Mouse (Mus musculus): Measurements from ENCODE around the gene Rasl11b. TPM values are rescaled to one million over a fixed set of nuclear protein-coding genes. Genes with fewer than 3 reads are reported as not detected.

Rasl11b gene
- total RNA-seq, 2 experiments from 2014 or later: 11.7 to 15.1 TPM

DNA sequence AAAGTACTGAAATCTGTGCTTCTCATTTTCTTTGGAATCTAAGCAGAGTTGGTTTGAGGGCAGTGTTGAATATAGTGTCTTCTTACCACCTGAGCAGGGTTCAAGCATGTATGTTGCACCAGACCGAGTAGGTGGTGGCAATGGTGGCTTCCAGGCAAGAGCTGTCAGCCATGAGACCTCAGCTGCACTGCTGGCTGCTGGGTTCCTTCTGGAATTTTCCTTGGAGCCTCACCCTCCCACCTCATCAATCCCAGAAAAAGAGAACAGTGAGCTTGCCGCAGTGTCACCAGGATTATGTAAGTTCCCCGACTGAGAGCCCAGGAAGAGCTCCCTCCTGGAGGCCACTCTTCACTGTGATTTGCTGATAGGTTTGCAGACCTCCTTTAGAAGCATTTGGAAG, 12.1 kb downstream of the Rasl11b start:
- DNase-seq (ENCODE audit: low spot score in 2 of 2): no peak

DNA sequence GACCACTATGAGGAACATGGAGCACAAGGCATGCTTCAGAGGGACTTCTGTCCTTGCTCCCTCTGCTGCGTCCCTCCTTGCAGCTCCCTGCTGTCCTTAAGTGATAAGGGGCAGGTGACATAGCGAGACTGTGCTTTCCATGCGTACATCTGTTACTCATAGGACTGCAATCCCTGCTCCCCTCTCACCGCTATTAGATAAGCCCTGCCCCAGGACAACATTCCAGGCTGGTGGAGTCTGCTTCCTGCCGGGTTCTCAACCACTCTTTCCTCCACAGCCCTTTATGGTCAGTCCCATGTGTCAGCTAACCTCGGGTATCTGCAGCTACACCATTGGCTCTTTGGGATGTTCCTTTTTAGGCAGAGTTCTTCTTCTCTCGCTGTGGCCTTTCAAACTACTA, 13.4 kb downstream of the Rasl11b start:
- no peak for DNase-seq (ENCODE audit: low spot score in 2 of 2)

DNA sequence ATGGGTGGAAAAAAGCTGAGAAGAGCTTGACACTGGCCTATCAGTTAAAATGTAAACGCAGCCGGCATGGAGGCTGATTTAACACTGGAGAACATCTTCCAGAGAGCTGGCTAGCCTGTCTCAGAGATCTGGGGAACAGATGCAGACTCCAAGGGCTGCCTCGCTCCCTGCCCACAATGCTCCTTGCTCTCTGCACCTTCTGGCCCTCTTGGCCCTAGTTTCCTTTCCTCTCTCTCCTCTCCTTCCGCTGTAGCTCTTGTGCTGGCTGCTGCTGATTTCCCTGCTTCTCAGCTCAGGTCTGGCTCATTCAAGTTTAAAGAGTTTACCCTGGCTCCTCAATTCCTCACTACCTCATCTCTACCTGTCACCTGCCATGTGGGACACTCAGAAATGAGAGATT, 14.6 kb downstream of the Rasl11b start:
- DNase-seq (ENCODE audit: low spot score in 2 of 2): no peak

DNA sequence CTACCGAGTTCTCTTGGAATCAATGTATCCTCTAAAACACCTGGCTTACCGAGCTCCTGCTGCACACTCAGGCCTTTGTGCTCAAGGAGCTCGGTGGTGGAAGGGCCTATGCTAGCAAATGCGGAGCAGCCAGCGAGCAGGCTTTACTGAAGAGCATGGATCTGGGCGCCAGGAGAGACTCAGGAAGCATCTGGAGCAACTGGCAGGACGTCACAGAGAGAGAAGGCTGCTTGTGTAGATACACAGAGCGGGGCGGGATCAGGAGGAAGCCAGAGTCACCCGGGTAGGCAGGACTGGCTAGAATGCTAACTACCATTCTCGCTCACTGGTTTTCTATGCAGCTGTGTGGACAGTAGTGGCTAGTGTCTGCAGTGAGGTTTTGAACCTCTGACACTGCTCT, 16.3 kb downstream of the Rasl11b start:
- DNase-seq (ENCODE audit: low spot score in 2 of 2): no peak

DNA sequence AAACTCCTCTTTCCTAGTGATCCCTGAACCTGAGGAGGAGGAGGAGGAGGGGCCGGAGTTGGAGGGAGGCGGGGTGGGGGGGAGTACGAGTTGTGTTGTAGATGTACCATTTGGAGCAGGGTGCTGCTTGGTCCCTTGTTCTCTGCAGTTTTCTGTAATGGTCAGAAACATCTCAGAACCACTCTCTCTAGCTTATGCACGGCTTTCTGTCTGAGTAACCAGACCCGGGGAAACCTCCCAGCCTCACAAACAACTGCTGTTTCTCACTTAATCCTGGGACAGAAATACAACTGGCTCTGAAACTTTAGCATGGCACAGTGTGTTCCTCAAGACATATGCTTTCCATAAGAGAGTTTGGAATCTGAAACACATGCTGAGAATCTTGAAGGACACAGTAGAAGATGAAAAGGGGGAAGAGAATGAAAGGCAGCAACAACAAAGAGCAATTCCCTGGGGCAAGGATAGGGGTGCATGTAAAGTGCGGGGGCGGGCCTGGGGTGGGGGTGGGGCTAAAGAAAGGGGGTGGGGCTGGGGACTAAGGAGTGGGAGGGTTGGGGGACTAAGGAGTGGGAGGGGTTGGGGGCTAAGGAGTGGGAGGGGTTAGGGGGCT, 19.5 kb downstream of the Rasl11b start:
- DNase-seq (ENCODE audit: low spot score in 2 of 2): no peak

DNA sequence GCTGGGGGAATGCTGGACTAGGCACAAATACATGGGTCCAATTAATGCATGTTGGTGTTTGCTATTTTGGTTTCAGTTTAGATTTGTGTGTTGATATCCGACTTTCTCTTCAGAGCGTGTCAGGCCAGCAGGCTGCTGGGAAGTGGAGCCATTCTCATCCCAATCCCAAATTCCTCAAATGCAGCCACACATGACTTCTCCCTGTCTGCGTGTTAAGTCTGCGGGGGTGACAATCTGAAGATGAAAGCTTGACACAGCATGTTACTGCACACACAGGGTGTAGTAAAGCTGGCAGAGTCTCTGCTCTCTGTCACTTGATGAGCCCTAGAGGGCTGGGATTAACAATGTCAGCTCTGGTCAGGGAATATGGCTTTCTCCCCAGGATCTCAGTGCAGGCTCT, 20.0 kb downstream of the Rasl11b start:
- DNase-seq (ENCODE audit: low spot score in 2 of 2): no peak

DNA sequence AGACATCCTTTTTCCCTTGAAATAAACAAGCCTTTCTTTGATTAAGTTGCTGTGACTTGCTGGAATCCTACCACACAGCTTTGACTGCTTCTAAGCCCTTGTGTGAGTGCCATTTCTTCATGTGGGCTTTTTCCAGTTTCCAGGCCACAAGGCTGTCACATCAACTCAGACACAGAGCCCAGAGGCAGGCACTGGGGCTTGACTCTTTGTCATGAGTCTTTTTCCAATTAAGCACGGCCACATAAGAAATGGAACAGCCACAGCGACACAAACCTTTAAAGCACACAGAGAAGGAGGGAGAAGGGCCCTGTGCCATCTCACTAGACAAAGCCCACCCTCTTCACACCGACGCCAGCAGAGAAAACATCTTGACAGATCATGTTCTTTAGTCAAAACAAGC, 23.4 kb downstream of the Rasl11b start:
- no peak for DNase-seq (ENCODE audit: low spot score in 2 of 2)

DNA sequence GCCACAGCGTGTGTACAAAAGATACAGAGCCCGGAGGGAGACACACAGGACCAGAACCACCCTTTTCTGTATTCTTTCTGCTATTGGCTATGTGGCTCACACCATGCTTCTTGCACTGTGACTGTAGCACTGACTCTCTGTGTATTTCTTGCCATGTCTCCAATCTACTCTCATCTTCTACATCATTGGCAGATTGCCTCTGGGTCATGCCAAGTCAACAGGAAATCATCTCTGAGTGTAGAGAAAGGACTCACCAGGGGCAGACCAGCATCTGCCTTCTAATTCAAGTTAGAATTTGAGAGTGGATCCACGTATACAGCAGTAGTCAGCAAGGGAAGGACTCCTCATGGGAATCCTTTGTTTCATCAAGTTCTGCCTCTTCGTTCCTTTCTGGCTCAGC, 27.5 kb downstream of the Rasl11b start:
- DNase-seq (ENCODE audit: low spot score in 2 of 2): no peak

DNA sequence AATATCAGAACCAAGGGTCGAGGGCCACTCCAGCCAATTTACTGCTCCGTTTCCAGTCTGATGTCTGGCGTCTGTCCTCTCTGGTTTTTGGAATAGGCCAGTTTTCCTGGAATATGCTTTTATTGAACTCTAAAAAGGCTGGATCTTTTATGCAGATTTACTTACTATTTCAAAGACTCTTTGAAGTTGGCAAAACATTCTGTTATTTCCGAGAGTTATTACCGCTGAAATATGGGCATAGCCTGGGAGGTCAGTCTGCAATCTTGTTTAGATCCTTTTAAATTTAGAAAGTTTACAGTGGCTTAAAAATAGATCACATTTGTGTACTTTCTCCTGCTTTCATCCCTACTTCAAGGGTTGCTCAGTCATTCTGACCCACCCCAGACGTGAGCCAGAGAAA, 29.4 kb downstream of the Rasl11b start:
- no peak for DNase-seq (ENCODE audit: low spot score in 2 of 2)

DNA sequence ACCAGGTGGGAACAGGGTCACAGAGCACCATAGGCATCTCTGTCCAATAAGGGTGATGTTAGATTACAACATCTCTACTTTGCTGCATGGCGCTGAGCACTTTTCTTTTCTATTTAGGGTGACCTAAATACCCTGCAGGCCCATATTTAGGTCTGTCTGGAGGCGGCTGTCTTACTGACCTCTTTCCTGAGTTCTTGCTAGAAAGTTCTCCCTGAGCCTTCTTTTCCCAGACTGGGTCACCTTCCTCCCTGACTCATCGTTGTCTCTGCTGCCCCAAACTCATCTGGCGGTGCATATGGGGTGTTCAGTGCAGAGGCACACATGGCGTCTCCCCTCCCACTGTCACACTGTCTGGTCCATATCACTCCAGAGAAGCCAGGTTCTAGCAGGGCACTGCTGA, 31.1 kb downstream of the Rasl11b start:
- no peak for DNase-seq (ENCODE audit: low spot score in 2 of 2)

DNA sequence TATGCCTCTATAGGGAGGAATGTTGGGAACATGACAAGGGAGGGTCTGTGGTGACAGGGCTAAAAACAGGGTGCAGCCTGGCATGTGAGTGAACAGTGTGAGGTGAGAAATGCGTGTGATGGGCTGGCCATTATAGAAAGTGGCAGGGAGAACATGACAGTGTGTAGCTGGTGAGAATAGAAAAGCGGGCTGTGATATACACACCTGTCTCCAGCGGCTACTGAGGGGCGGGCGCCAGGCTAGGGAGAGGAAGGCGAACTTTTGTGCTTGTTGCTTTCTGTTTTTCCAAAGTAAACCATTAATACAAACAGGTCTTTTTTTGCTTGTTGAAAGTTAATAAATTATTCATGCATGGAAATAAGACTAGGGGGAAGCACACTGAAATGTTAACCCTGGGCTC, 32.3 kb downstream of the Rasl11b start:
- DNase-seq (ENCODE audit: low spot score in 2 of 2): no peak

DNA sequence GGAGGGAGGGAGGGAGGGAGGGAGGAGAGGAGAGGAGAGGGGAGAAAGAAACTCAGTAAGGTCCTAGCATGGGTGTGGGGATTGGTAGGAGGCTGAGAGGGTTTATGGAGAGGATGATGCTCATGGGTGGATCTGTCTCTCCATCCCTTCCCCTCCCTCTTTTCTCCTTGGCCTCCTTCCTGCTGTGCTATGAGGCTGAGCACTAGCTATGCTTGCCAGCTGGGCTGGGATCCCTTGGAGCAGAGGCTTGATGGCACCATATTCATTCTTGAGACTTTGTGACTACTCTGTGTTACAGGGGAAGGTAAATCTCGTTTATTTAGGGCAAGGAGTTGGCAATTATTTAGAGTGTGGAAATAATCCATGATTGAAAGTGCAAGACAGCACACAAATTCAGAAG, 33.9 kb downstream of the Rasl11b start:
- no peak for DNase-seq (ENCODE audit: low spot score in 2 of 2)

DNA sequence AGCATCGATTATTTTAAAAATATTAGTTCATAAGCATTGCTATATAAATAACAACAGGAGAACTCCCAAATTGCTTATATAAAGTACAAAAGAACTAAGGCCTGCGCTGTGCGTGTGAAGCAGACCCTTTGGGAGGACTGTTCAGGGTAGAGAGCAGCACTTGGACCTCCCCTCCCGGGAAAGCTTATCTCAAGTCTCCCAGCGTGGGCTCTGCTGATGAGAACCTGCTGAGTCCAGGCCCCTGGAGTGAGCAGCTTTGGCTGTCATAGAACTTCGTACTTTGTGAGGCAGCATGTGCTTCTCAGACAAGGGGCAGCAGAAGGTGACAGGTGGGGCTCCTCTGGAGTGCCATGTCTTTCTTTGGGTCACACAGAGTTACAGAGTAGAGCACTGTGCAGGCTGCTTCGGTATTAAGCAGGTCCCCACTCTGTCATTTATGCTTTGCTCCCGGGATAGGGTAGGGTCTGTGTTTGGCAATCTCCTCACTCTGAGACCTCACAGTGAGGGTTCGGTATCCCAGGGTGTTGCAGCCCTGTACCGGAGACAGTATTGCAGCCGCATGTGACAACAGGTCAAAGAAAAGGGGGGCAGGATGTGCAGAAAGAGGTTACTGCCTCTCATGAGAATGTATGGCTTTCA, 34.8 kb downstream of the Rasl11b start:
- DNase-seq (ENCODE audit: low spot score in 2 of 2): no peak

DNA sequence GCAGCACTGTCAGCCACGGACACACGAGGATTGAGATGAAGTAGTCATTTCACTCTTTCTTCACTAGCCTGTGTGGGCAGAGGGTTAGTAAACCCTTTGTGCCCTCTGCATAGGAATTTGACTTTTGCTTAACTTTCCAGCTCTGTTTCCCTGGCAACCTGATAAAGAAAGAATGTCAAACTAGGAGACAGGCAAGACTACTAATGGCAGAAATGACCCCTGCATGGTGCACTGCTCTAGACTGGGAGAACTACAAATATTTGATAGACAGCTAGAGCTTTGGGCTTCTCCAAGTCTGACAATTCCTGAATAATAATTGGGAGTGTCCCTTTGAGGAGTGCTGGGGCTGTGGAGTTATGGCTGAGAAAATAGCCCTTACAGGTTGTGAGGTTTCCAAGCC, 35.4 kb downstream of the Rasl11b start:
- no peak for DNase-seq (ENCODE audit: low spot score in 2 of 2)

DNA sequence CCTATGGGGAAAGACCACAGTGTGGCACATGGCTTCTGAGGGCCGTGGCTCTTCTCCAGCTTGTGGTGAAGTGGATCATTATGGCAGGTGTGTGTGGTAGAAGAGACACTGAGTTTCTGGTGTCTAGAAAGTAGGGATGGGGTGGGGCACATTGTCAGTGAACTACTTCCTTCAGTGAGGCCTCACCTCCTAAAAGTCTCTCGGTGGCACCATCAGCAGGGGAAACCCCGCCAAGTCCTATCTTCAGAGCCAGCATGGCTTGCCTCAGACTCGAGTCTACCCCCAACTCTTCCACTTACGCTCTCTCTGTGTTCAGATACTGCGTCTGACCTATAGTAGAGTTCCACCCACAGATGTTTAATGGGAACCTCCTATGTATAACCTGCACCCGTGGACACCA, 38.7 kb downstream of the Rasl11b start:
- no peak for DNase-seq (ENCODE audit: low spot score in 2 of 2)

DNA sequence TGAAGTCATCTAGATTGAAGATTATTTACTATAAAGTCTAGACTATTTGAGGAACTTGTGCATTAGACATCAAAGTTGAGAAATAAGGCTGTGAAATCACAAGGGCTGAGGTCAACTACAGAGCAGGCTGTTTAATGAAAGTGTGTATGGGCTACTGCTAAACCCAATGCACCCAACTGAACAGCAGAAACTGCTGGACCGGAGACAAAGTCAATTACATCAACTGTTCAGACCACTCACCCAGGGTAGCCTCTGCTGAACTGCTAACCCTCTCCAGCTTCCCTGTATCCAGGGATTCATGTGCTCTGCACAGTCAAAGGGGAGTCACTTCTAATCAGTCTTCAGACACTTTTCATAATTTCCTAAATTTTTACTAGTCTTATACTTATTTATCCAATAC, 44.3 kb downstream of the Rasl11b start:
- DNase-seq (ENCODE audit: low spot score in 2 of 2): no peak

DNA sequence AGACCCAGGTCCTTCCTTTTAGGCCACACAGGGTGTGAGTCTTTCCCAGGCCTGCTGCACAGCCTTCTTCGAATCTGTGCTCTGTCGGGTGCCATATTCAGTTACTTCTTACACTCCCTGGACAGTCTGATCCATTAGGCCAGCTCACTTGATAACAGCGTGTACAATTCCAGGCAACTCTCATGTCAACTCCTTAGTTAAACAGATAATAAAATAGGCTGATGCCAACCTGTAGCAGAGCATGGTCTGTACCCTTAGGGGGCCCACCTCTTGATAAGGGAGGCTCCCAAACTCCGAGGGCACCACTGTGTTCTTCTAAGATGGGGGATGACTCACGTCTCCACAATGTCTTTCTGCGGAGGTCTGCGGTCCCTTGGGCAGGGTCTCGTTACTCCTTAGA, 45.2 kb downstream of the Rasl11b start:
- no peak for DNase-seq (ENCODE audit: low spot score in 2 of 2)

DNA sequence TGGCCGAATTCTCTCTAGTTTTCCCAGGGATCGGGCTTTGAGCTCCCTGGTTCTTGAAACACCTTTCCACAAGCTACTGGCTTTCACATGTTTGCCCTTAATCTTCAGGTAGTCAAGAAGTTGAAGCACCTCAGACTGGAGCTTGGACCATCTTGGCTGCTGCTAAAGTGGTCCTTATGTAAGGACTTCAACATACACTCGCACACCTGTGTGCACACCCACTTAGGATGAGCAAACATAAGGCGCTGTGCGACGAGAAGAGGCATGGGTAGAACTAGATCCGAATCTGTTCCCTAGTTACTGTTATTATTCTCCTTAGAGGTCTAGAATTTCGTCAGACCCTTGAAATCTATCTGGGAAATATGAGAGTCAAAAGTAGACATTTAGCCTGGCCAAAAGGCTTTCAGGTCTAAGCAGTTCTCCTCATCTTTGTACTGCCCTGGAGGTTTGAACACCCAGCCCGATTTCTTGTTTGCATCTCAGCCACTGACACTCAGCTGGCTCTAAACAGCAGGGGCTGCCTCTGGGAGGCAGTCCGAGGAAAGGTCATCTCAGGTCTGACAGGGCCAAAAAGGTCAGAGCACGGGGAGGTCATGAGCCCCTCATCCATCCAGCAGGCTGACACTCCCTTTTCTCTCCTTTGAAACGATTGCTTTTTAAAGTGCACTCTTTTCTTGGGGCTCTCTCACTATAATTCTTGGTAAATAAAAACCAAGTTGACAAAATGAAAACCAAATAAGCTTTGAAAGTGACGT, 46.0 kb downstream of the Rasl11b start:
- DNase-seq (ENCODE audit: low spot score in 2 of 2): no peak

DNA sequence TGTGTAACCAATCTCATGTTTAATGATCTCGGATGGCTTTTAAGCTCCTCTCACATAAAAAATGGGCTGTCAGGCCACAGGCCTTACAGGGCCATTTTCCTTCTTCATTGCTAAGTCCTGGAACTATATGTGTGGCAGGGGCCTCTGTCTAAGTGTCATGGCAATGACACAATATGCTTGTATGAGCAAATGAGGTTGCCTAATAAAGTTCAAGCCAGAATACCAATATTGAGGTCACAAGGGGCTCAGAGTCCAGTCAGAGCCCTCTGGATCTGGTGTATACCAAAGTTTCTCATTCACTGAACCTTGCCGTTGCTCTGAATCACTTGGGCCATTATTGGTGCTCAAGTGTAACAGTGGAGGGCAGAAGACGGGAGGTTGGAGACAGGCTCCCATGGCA, 47.6 kb downstream of the Rasl11b start:
- no peak for DNase-seq (ENCODE audit: low spot score in 2 of 2)

DNA sequence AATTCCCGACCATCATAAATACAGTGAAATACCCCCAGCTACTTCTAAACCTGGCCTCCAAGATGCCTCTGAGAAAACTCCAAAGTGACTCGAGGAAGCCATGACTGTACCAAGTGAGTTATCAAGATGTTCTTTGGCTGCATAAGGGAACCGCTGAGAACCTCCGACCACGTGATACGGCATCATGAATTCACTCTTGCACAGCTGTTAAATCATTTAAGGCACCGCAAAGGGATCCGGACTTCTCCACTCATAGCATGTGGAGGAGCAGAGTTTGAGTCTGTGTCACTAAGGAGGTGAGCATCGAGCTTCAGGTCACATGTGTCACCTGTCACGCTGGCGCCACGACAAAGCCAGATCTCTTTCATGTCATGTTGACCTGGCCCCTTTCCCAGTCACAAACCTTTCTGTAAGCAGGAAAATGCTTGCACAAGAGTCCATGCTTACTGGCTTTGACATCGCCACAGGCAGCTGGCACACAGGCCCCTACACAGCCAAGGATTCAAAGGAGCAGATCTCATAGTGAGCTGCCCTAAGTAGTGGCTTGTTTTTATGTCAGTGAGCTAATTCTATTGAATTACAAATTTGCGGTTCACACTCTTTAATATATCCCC, 49.4 kb downstream of the Rasl11b start:
- no peak for DNase-seq (ENCODE audit: low spot score in 2 of 2)

DNA sequence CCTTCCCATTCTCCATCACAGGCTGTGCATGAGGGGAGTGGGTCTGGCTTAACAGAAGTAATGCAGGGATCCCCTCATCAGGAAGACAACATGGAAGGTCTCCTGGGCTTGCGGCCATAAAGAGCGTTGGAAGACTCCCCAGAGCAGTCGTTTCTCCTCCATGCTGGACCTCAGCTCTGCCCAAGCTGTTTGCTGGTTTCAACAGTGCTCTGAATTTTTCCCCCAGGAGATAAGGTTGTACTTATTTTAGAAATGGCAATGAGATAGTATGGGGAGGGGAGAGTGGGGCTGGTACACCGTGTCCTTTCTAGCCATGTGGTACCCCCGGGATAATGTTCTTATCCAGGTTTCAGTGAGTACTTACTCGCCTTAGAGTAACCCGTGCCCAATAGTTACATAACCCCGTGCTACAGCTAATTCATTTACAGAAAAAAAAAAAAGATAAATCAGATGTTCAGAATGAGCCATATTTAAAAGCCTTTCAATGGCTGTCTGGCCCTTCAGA, 50.6 kb downstream of the Rasl11b start:
- DNase-seq (ENCODE audit: low spot score in 2 of 2): no peak

DNA sequence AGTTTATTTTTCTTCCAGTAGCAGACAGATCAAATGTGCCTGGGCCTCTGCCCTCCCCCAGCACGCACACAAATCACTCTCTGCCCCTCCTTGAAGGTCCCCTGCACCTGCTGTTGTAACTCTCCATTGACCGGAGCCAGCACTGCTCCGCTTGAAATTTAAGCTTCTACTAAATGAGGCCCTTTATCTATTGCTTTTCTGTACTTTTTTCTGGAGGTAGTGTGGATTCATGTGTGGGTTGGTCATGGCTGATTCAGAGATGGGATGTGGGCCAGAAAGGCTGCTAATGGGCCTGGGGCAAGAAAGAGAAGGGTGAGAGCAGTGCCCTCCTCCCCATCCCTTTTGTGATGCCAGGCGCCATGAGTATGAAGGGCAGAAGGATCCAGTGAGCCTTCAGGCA, 51.4 kb downstream of the Rasl11b start:
- DNase-seq (ENCODE audit: low spot score in 2 of 2): no peak

Measured in gastrocnemius, postnatal 4 days (tissue).